Mouse (Mus musculus) liver, adult 2 months (tissue): ENCODE results near the gene Ghrl. TPM values are rescaled to one million over a fixed set of nuclear protein-coding genes. Genes with fewer than 3 reads are reported as not detected.

ENCODE experiments used
- DNase-seq: peaks from one replicate; pipeline ENCODE4 v3.0.0-alpha.2; 2011; ENCODE audit warnings: low read depth, low spot score; ENCODE audit errors: extremely low read depth
- H3K27ac ChIP-seq: fragments of 200-500 bp; replicated peaks from 2 replicates; pipeline ENCODE4 v1.5.1; 2012; ENCODE audit warnings: low read depth, mild to moderate bottlenecking, control low read depth, inconsistent platforms, low read length; ENCODE audit not compliant: insufficient read depth
- H3K27me3 ChIP-seq: fragments of 200-500 bp; 2 replicates; pipeline ENCODE4 v1.6.1; 2012; ENCODE audit warnings: mild to moderate bottlenecking, moderate library complexity, low read length, inconsistent platforms; ENCODE audit not compliant: control insufficient read depth, insufficient read depth
- H3K36me3 ChIP-seq: fragments of 200-500 bp; 2 replicates; pipeline ENCODE4 v1.6.1; 2012; ENCODE audit warnings: low read length, inconsistent platforms; ENCODE audit not compliant: control insufficient read depth, insufficient read depth
- H3K4me1 ChIP-seq: fragments of 200-500 bp; 2 replicates; pipeline ENCODE4 v1.6.1; 2011; ENCODE audit warnings: low read length; ENCODE audit not compliant: control insufficient read depth, insufficient read depth
- H3K4me3 ChIP-seq: fragments of 200-500 bp; 2 replicates; pipeline ENCODE4 v1.5.1; 2011; ENCODE audit warnings: low read depth, mild to moderate bottlenecking, control low read depth, low read length, moderate library complexity; ENCODE audit not compliant: insufficient read depth
- H3K79me2 ChIP-seq: fragments of 200-500 bp; 2 replicates; pipeline ENCODE4 v1.6.1; 2012; ENCODE audit warnings: inconsistent platforms, mild to moderate bottlenecking, low read length, moderate library complexity; ENCODE audit not compliant: control insufficient read depth, insufficient read depth
- H3K9ac ChIP-seq: fragments of 200-500 bp; 2 replicates; pipeline ENCODE4 v1.6.1; 2012; ENCODE audit warnings: low read depth, mild to moderate bottlenecking, control low read depth, inconsistent platforms, low read length
- CTCF ChIP-seq: fragments of 200-500 bp; IDR thresholded peaks from 2 replicates; pipeline ENCODE4 v1.5.1; 2011; ENCODE audit warnings: low read depth, low read length, control low read depth
- POLR2A ChIP-seq: fragments of 200-500 bp; IDR thresholded peaks from 2 replicates; pipeline ENCODE4 v1.6.1; 2011; ENCODE audit warnings: low read length, control low read depth; ENCODE audit not compliant: insufficient read depth; ENCODE audit errors: extremely low read depth
- WGBS: fragments of 180-500 bp; shearing (Covaris S2); methylation state at CpG from one replicate; pipeline ENCODE4 v1.1.7; 2018; 5-methylcytosine and 5-hydroxymethylcytosine counted together
- polyA plus RNA-seq: library from polyadenylated mRNA; depleted of rRNA; stranded (reverse); fragments of >200 nt; gene quantifications from 2 replicates; pipeline ENCODE4 v1.2.3, GENCODE M21; 2012
- total RNA-seq: library from RNA; depleted of rRNA; stranded (reverse); fragments of >200 nt; gene quantifications from 2 replicates; pipeline ENCODE4 v1.2.3, GENCODE M21; 2014

Ghrl gene
- total and polyA plus RNA-seq, 2 experiments = not detected

DNA sequence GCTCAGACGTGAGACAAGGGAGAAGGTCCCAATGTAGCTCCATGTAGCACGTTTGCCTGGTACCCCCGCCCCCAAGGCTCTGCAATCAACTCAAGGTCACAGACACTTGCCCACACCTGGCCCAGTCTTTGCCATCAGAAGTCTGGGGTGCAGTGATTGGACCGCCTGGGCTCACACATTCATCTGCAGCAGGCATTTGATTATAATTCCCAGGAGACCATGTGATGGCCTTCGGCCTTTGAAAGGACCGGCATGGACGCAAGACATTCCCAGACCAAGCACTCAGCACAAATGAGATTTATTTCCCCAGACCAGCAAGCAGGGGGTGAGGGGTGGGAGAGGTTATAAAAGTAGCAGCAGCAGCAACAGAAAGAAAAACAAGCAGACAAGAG is 29.7 kb downstream of the Ghrl start:
- H3K4me3 ChIP-seq = no peak overlapping the region
- peak overlapping the region; percentile 76 for H3K27ac ChIP-seq
- 14% methylated on average over 7 of the region's 7 CpGs for whole genome bisulfite sequencing
- H3K27me3 ChIP-seq = no peaks in the 10 kb centered on the region
- TF ChIP-seq CTCF (no peak), POLR2A (no peak)
- H3K36me3 ChIP-seq = peaks cover 28% of the 10 kb centered on the region
- peaks cover 25% of the 10 kb centered on the region for H3K4me1 ChIP-seq
- peak; percentile 62 for DNase-seq
- peaks cover 6% of the 10 kb centered on the region; the same call in 1 of the 2 replicates for H3K79me2 ChIP-seq
- peak overlapping the region; percentile 70 for H3K9ac ChIP-seq

DNA sequence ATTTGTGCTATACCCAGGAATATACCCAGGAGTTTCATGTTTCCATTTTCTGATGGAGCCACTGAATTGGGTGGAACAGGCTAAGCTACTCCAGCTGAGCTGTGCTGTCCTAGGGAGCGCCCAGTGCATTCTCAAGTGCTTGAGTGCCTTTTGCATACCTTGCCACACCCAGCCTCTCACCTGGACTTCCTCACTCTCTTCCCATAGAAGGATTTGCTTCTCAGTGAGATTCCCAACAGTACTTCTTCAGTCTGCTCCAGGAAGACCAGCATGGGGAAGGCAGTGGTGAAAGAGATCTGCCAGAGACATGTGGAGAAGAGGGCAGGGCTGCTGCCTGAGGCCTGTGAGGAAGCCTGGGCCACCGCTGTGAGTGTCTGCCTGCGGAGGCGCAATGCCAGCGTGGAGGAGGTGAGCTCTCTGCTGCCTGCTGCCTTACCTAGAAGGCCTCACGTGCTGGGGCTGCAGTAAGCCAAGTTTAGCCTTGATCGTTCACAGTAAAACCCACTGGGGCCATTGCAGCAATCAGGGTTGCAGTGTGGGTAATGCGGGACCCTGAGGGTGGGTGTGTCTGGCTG is 33.0 kb downstream of the Ghrl start:
- DNase-seq = no peak
- WGBS = 92% methylated on average over 8 of the region's 8 CpGs
- H3K9ac ChIP-seq = no peak overlapping the region

GRCm38 (mm10) chr6:113683081-113683825 is 36.4 kb downstream of the Ghrl start:
- no peak overlapping the region for H3K9ac ChIP-seq
- H3K27ac ChIP-seq = no peak overlapping the region
- no peaks in the 10 kb centered on the region for H3K27me3 ChIP-seq
- DNase-seq = no peak
- no peaks in the 10 kb centered on the region for H3K79me2 ChIP-seq
- H3K4me3 ChIP-seq = no peak overlapping the region
- peaks cover 8% of the 10 kb centered on the region; the same call in 1 of the 2 replicates for H3K4me1 ChIP-seq
- WGBS = 94% methylated on average over 10 of the region's 10 CpGs
- TF ChIP-seq CTCF (no peak), POLR2A (no peak)
- peaks cover 27% of the 10 kb centered on the region for H3K36me3 ChIP-seq

More for the DNA sequence above, 33.0 kb downstream of the Ghrl start:
- Histone ChIP-seq H3K79me2 (no peaks in the 10 kb centered on the region; the same call in 1 of the 2 replicates), H3K27ac (no peak overlapping the region), H3K4me3 (no peak overlapping the region), H3K36me3 (peaks cover 24% of the 10 kb centered on the region), H3K4me1 (peaks cover 19% of the 10 kb centered on the region), H3K27me3 (no peaks in the 10 kb centered on the region)
- TF ChIP-seq CTCF = no peak
- TF ChIP-seq POLR2A = no peak

DNA sequence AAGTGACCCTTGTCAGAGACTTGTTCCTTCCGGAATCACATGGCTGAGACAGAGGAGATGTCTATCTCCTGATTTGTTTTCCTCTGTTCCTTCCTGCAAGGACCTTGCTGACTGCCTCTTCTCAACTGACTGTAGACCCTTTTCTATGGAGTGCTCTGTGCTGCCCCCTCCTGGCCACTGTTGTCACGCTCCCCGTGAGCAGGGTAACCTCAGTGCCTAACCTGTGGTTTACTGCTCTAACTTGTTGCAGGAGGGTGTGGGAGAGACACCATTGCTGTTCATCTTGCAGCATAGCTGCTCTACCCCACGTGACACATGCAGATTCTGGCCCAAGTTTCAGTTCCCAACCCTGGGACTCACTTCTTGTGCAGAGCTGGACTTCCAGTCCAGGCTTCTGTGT is 38.4 kb downstream of the Ghrl start:
- no peak overlapping the region for H3K9ac ChIP-seq
- TF ChIP-seq POLR2A (no peak), CTCF (peak; percentile 94)
- no peaks in the 10 kb centered on the region for H3K27me3 ChIP-seq
- peaks cover 13% of the 10 kb centered on the region; the same call in 1 of the 2 replicates for H3K36me3 ChIP-seq
- no peaks in the 10 kb centered on the region for H3K79me2 ChIP-seq
- peak; percentile 54 for DNase-seq
- peaks cover 11% of the 10 kb centered on the region; the same call in 1 of the 2 replicates for H3K4me1 ChIP-seq
- 21% methylated on average over 4 of the region's 4 CpGs for WGBS
- H3K27ac ChIP-seq = no peak overlapping the region
- H3K4me3 ChIP-seq = no peak overlapping the region

DNA sequence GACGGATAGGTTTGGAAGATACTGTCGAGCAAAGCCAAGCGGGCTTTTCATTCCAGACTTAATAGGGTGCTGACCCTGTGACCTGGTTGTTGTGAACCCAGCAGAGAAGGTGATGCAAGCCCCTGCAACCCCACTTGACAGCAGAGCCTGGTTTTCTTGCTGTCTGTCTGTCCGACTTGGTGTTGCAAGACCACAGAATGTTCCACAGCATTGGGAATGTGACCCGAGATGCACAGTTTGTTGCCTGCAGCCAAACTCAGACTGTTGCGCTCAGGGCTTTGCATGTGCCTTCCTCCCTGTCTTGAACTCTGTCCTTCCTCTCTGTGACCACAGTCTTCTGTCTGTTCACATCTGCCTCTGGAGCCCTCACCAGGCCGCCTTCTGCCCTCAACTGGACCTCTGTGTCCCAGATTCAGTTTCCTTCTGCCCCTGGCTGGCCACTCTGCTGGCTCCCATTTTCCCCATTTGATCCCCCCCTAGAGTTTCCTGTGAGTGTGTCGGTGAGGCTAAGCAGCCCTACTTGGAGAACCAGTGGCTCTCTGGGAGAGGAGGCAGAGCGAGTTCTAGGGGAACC is 39.6 kb downstream of the Ghrl start:
- TF ChIP-seq POLR2A (no peak), CTCF (no peak)
- Histone ChIP-seq H3K36me3 (peaks cover 13% of the 10 kb centered on the region; the same call in 1 of the 2 replicates), H3K4me1 (peaks cover 11% of the 10 kb centered on the region; the same call in 1 of the 2 replicates), H3K4me3 (no peak overlapping the region), H3K9ac (no peak overlapping the region), H3K27me3 (no peaks in the 10 kb centered on the region), H3K27ac (0 out of 2 replicates have a peak overlapping the region, but pooled peaks have one; percentile 9), H3K79me2 (no peaks in the 10 kb centered on the region)
- DNase-seq = peak; percentile 75
- 41% methylated on average over 9 of the region's 9 CpGs for WGBS
